Mouse (Mus musculus) adrenal gland, adult 2 months (tissue): ENCODE data around the gene Zbtb3. TPM values are rescaled to one million over a fixed set of nuclear protein-coding genes. Genes with fewer than 3 reads are reported as not detected.
"Not testable (repeated sequence)": the region's sequence is repeated elsewhere in the genome, so short reads cannot be mapped to it uniquely, and the experiment has no call there.

Experiments
- DNase-seq: peaks from one replicate; pipeline ENCODE4 v3.0.0; 2021
- polyA plus RNA-seq: library from polyadenylated mRNA; depleted of rRNA; stranded (reverse); fragments of >200 nt; gene quantifications from 2 replicates; pipeline ENCODE4 v1.2.3, GENCODE M21; 2012
- total RNA-seq, 2 experiments: library from RNA; stranded (reverse); gene quantifications; 2 replicates each; pipeline ENCODE4 v1.2.3; 2021

Zbtb3 gene
- total and polyA plus RNA-seq, 3 experiments: 2.1 to 3.4 (median 2.4) TPM

- DNase-seq: no peak
Measured at GRCm38 (mm10) chr19:8803204-8803780, 937 bp downstream of the Zbtb3 start.

- DNase-seq: no peak
Measured at GRCm38 (mm10) chr19:8803879-8804660, 1.7 kb downstream of the Zbtb3 start.

GRCm38 (mm10) chr19:8806810-8807209 is 4.5 kb downstream of the Zbtb3 start:
- DNase-seq: no peak

- peak; percentile 59 for DNase-seq
Measured at GRCm38 (mm10) chr19:8815812-8816211, 13.5 kb downstream of the Zbtb3 start.

GRCm38 (mm10) chr19:8817001-8817400 is 14.6 kb downstream of the Zbtb3 start:
- DNase-seq: no peak

GRCm38 (mm10) chr19:8818301-8818798 is 16.0 kb downstream of the Zbtb3 start:
- DNase-seq: no peak

- peak; percentile 98 for DNase-seq
Measured at GRCm38 (mm10) chr19:8818801-8819595, 16.6 kb downstream of the Zbtb3 start, which contains the start of gene Ttc9c. Ttc9c (minus strand) TSS chr19:8819333.

- DNase-seq: peak; percentile 99
Measured at GRCm38 (mm10) chr19:8819596-8820423, 17.5 kb downstream of the Zbtb3 start, which contains the start of gene Hnrnpul2. Hnrnpul2 (plus strand) TSS chr19:8820010.

GRCm38 (mm10) chr19:8820424-8820956 is 18.1 kb downstream of the Zbtb3 start:
- DNase-seq: no peak

- no peak for DNase-seq
Measured at GRCm38 (mm10) chr19:8821146-8821545, 18.8 kb downstream of the Zbtb3 start.

- no peak for DNase-seq
Measured at GRCm38 (mm10) chr19:8822696-8823095, 20.3 kb downstream of the Zbtb3 start.

- no peak for DNase-seq
Measured at GRCm38 (mm10) chr19:8829660-8830059, 27.3 kb downstream of the Zbtb3 start, which contains the start of gene AC129217.1. AC129217.1 (plus strand) TSS chr19:8829773.

GRCm38 (mm10) chr19:8830664-8831063 is 28.3 kb downstream of the Zbtb3 start:
- DNase-seq: no peak

- no peak for DNase-seq
Measured at GRCm38 (mm10) chr19:8831262-8831661, 28.9 kb downstream of the Zbtb3 start.

GRCm38 (mm10) chr19:8832971-8833370 is 30.6 kb downstream of the Zbtb3 start:
- DNase-seq: no peak

- not testable (repeated sequence) for DNase-seq
Measured at GRCm38 (mm10) chr19:8836327-8836726, 34.0 kb downstream of the Zbtb3 start.

- peak; percentile 90 for DNase-seq
Measured at GRCm38 (mm10) chr19:8837251-8837791, 35.0 kb downstream of the Zbtb3 start, which contains the start of gene Bscl2. Bscl2 (plus strand) TSS chr19:8837467.

GRCm38 (mm10) chr19:8838041-8838730 is 35.8 kb downstream of the Zbtb3 start:
- DNase-seq: peak; percentile 56

GRCm38 (mm10) chr19:8839103-8839907 is 37.0 kb downstream of the Zbtb3 start, which contains the start of gene Gng3:
Gng3 (minus strand) TSS chr19:8839194.
- DNase-seq: no peak
